Mouse (Mus musculus): Measurements from ENCODE around the gene Mrtfa.

DNA sequence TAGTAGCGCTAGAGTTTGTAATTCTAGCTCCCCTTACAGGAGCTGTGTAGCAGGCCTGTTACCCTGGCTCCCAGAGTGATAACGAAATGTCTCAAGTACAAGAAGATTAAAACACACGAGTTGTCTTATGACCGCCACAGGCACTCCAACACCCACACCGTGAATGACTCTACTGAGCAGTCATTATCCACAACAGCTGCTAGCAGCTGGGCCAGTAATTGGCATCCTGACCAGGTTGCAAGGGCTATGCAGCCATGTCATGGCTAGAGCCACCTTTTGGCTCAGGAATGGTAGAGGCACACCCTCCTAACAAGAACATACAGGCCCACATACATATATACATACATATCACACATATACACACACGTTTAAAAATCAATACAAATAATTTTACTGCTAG, 70.4 kb downstream of the Mrtfa start:
- no peak for TF ChIP-seq CTCF (IDR thresholded peaks at IDR 0.05; ENCODE audit: control insufficient read depth, insufficient read depth, low read length)
- no peak for TF ChIP-seq POLR2A (IDR thresholded peaks at IDR 0.05; ENCODE audit: borderline replicate concordance, control insufficient read depth, low read depth, low read length)
